Mouse (Mus musculus) activated CD4-positive, CD25-positive, alpha-beta regulatory T cell (primary cell): Measurements from ENCODE around the gene D630045J12Rik. TPM values are rescaled to one million over a fixed set of nuclear protein-coding genes. Genes with fewer than 3 reads are reported as not detected.

Source experiments
- polyA plus RNA-seq, 2 experiments: library from polyadenylated mRNA; unstranded; fragments of 100-300 nt; shearing (Covaris generic); gene quantifications; one replicate each; pipeline ENCODE4 v1.2.1; 2017

The D630045J12Rik gene
- polyA plus RNA-seq, result 1 to 10 TPM in 1 of 2 experiments, not detected in 1; 3.8 TPM

DNA sequence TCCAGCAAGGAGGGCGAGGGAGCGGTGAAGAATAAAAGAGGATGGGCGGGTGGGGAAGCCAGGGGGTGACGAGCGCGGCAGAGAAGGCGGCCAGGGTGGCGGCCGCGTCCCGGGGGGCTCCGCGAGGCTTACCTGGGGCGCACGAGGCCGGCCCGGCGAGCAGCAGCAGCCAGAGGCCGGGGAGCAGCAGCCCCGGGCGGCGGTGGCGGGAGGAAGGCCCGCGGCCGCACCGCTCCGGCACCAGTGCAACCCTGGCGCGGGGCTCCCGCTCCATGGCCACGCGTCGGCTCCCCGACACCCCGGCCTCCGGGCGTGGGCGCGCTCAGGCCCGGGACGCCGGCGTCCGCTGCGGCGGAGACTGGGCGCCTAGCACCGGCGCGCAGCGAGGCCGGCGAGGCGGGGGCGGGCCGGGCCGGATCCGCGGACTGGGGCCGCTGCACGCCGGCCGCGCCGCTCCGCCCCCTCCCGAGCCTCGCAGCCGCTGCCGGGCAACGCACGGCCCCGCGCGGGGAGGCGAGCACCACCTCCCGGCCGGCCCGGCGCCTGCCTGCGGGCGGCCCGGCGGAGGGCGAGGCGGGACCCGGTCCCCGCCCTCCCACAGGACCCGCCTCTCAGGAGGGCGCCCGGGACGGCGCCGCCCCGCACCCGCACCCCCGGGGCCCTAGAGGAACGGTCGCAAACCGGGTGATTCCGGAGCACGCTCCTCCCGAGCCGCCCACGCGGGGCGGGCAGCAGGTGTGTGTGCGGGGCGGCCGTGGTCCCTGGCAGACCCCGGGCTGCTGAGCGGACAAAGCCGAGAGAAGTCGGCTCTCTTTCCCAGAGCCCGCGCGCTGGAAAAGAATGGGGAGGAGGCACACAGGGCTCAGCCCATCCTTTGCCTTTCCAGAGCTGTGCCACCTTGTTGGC is at the start of gene D630045J12Rik:
TSS of gene D630045J12Rik (minus strand) at position 274 of the 906 bp plus-strand sequence.

DNA sequence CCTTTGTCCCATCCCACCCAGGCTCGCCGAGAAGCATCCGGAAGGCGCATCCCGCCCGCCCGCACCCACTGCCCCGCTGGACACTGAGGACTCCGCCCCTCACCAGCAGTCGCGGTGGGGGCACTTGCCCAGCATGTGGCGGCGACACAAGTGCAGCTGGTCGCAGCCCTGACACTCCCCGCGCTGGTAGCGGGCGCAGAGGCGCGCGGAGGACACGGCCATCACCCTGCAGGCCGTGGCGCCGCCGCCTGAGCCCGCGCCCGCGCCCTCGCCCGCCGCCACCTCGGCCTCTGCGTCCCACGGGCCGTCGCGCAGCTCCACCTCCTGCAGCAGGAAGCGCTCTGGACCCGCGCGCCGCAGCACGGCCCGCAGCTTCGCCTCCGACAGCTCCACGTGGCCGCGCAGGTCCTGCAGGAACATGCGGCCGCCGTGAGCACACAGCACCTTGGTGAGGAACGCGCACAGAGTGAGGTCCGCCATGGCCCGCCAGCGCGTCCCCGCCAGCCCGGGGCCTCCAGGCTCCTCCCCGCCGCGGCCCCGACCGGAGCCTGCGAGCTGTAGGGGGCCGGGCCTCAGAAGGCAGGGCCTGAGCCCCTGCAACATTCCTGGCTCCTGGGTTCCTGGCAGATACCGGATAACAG is 45.1 kb upstream of the D630045J12Rik start, which contains the start of gene Zc3hav1l:
TSS of gene Zc3hav1l (minus strand) at position 499 of the 641 bp plus-strand sequence.

DNA sequence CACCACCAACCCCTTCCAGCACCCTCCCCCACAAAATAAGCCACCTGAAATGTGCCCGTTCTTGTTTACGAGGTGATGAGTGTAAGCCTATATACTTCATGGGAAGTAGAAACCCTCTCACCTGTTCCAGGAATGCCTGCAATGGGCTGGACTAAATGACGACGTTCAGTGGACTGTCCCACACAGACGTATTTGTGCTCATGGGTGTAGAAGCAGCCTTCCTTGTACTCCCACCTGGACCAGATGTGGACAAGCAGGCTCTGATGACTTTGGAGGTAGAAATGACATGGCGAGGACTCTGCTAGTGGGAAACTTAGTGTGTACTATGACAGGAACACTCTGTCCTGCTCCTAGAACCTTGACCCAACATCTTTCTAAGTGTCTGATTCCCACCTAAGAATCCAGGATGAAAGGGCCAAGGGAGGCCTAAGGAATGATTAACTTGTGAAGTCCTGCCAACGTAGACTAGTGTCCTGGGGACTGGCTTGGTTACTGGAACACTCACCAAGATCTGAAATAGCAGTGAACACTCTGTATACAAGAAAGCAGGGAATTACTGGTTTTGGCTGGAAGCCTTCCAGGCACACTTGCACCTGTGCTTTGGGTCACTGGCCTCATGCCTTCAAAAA is 129.5 kb downstream of the D630045J12Rik start, which contains the start of gene Atp6v0a4:
TSS of gene Atp6v0a4 (minus strand) at position 380 of the 629 bp plus-strand sequence.

DNA sequence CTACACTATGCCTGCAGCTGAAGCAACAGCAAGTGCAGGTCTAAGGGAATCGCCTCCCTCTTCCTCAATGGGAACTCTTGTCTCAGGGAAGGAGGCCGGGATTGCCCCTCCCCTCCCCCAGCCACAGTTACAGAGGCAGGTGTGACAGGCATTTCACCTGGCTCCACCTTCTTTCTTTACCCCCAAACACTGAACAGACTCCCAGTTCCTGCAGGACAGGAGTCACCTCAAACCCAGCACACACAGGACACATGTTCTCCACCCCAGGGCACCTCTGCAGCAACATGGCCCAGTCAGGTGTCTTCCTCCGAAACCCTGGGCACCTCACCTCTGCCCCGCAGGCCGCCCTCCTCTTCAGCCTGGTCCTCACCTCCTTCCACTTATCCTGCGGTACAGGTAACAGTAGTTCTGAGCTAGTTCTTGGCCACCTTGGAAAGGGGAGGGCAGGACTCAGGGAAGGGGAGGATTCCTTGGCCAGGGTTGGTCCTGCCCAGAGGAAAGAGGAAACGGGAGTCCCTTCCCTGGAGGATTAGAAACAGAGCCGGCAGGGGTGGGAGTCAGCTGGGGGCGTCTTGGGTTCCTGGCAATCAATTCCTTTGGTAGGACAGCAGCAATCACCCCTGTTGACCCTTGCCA is 144.5 kb downstream of the D630045J12Rik start, which contains the start of gene Tmem213:
TSS of gene Tmem213 (plus strand) at position 96 of the 636 bp plus-strand sequence.

Other genes starting within 250 kb of the D630045J12Rik start
- gene Svopl, start 207.0 kb downstream of the D630045J12Rik start, polyA plus RNA-seq, result under 1 TPM in 1 of 2 experiments, not detected in 1; 0.12 TPM
- 1 to 10 TPM in 1 of 2 experiments, not detected in 1; 2.8 TPM for gene Tmem213, start 144.8 kb downstream of the D630045J12Rik start, polyA plus RNA-seq
- gene Atp6v0a4, start 129.4 kb downstream of the D630045J12Rik start, polyA plus RNA-seq, result under 1 TPM in 1 of 2 experiments, not detected in 1; 0.34 TPM
- gene Zc3hav1l, start 45.2 kb upstream of the D630045J12Rik start, polyA plus RNA-seq, result 1 to 10 TPM in 1 of 2 experiments, under 1 TPM in 1; 0.57 to 1.1 TPM
- gene Zc3hav1, start 100.6 kb upstream of the D630045J12Rik start, polyA plus RNA-seq, result 100 to 1,000 TPM in 1 of 2 experiments, 10 to 100 TPM in 1; 83.2 to 131 TPM
- gene Ttc26, start 127.5 kb upstream of the D630045J12Rik start, polyA plus RNA-seq, result under 1 TPM; 0.10 to 0.29 TPM
- gene Ubn2, start 179.9 kb upstream of the D630045J12Rik start, polyA plus RNA-seq, result 10 to 100 TPM; 21.4 to 22.1 TPM